Mouse (Mus musculus) C2C12 (cell line): Measurements from ENCODE around the gene A730061H03Rik.

Experiments used
- CTCF ChIP-seq: IDR thresholded peaks from one replicate; pipeline ENCODE4 v1.5.1; 2011; ENCODE audit not compliant: control insufficient read depth, insufficient read depth, insufficient read length
- MAX ChIP-seq: IDR thresholded peaks from one replicate; pipeline ENCODE4 v1.6.1; 2011; ENCODE audit warnings: mild to moderate bottlenecking, control low read depth
- MYOG ChIP-seq: IDR thresholded peaks from one replicate; pipeline ENCODE4 v1.6.1; 2011; ENCODE audit not compliant: control insufficient read depth, insufficient read length; ENCODE audit errors: extremely low read depth

GRCm38 (mm10) chr14:55554635-55555034 is 5.6 kb downstream of the A730061H03Rik start:
- TF ChIP-seq CTCF (no peak), MAX (no peak), MYOG (no peak)
